Mouse (Mus musculus) limb, embryonic 15.5 days (tissue): Measurements from ENCODE around the gene Yipf3. TPM values are rescaled to one million over a fixed set of nuclear protein-coding genes. Genes with fewer than 3 reads are reported as not detected.

Experiments used
- ATAC-seq: fragments of 200-750 bp; cut with Nextera tagmentation; 2 replicates; pipeline ENCODE4 v1.8.0; 2017; ENCODE audit warnings: low read depth, moderate TSS enrichment; ENCODE audit not compliant: insufficient number of reproducible peaks, low FRiP score, low TSS enrichment
- H3K27ac ChIP-seq: fragments of 300-500 bp; sonication (generic); 2 replicates; pipeline ENCODE4 v1.5.1; 2015; ENCODE audit warnings: moderate library complexity, mild to moderate bottlenecking, inconsistent platforms
- H3K27me3 ChIP-seq: fragments of 300-500 bp; sonication (generic); 2 replicates; pipeline ENCODE4 v1.6.1; 2015; ENCODE audit warnings: inconsistent platforms
- H3K36me3 ChIP-seq: fragments of 300-500 bp; sonication (generic); 2 replicates; pipeline ENCODE4 v1.6.1; 2015; ENCODE audit warnings: inconsistent platforms
- H3K4me1 ChIP-seq: fragments of 300-500 bp; sonication (generic); 2 replicates; pipeline ENCODE4 v1.6.1; 2015; ENCODE audit warnings: inconsistent platforms
- H3K4me2 ChIP-seq: fragments of 300-500 bp; sonication (generic); 2 replicates; pipeline ENCODE4 v1.6.1; 2015; ENCODE audit warnings: mild to moderate bottlenecking, inconsistent platforms
- H3K4me3 ChIP-seq: fragments of 300-500 bp; sonication (generic); 2 replicates; pipeline ENCODE4 v1.5.1; 2015; ENCODE audit warnings: mild to moderate bottlenecking, inconsistent platforms
- H3K9ac ChIP-seq: fragments of 300-500 bp; sonication (generic); 2 replicates; pipeline ENCODE4 v1.6.1; 2015; ENCODE audit warnings: inconsistent platforms
- H3K9me3 ChIP-seq: fragments of 300-500 bp; sonication (generic); 2 replicates; pipeline ENCODE4 v1.6.1; 2016; ENCODE audit warnings: inconsistent platforms
- WGBS: fragments of 180-500 bp; shearing (Covaris S2); methylation state at CpG from one replicate; pipeline ENCODE4 v1.1.7; 2015; 5-methylcytosine and 5-hydroxymethylcytosine counted together
- polyA plus RNA-seq: library from polyadenylated mRNA; unstranded; fragments of >200 nt; fragmentation: Nextera tagmentation; extraction: Ambion mirVana; gene quantifications from 2 replicates; pipeline ENCODE4 v1.2.1, GENCODE M21; 2015

The Yipf3 gene
- polyA plus RNA-seq, 1 experiment from 2014 or later, result 133 TPM

DNA sequence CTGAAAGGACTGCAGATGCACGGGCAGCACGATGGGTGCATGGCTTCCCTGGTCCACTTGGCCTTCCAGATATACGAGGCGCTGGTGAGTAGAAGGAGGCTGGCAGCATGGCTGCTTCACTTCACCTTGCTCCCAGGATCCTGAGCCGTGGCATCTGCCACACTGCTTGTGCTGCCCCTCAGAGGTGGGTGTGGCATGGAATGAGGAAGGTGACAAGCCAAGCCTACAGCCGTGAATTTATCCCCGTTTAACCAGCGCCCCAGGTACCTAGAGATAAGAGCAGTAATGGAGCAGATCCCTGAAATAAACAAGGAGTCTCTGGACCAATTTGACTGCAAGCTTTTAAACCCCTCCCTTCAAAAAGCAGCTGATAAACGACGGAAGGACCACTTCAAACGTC, 6.4 kb upstream of the Yipf3 start:
- 63% methylated on average over 11 of the region's 11 CpGs for WGBS
- Histone ChIP-seq H3K9me3 (no peaks in the 10 kb centered on the region), H3K27ac (no peak overlapping the region), H3K4me1 (no peaks in the 10 kb centered on the region), H3K27me3 (no peaks in the 10 kb centered on the region), H3K4me3 (no peak overlapping the region), H3K36me3 (peaks cover 97% of the 10 kb centered on the region), H3K4me2 (no peak overlapping the region), H3K9ac (no peak overlapping the region)
- ATAC-seq, result no peak

DNA sequence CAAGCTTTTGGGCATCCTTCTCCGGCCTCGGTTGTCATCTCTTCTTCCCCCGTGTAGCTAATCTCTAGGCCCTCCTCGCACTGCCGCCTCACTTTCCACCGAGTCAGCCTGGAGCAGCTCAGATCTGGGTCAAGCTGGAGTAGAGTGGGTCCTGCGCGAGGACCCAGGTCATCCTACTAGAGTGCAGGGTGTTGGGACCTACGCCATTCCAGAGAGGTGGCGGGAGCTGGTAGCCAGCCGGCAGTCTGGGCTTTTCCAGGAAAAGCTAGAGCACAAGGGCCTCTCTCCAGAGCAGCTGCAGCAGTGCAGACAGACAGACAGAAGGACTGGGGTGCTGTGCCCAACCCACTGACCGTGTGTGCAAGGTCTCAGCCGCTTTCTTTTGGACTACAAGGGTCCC, 5.6 kb upstream of the Yipf3 start:
- Histone ChIP-seq H3K36me3 (peaks cover 89% of the 10 kb centered on the region), H3K4me1 (peaks cover 8% of the 10 kb centered on the region), H3K9me3 (no peaks in the 10 kb centered on the region), H3K27me3 (no peaks in the 10 kb centered on the region), H3K4me2 (no peak overlapping the region), H3K9ac (no peak overlapping the region), H3K4me3 (no peak overlapping the region), H3K27ac (no peak overlapping the region)
- no peak for ATAC-seq
- WGBS, result 86% methylated on average over 13 of the region's 13 CpGs

DNA sequence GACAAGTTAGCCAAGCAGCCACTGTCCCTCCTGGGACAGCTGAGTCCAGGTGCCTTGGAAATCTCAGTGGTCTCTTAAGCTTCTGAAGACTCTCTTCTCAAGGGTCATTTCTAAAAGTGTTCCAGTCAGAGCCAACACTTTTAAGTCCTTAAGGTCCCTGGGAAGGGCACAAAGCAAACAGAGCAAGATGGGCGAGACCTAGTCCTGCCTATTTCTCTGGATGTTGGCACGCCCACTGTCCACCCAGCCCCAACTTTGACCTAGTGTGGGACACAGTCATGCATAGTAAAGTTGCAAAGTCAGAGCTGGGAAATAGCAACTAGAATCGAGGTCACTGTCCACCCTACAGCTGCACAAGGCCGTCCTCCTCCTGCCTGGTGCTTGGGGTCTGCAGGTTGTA, 4.9 kb upstream of the Yipf3 start:
- peaks cover 8% of the 10 kb centered on the region for H3K4me1 ChIP-seq
- H3K4me3 ChIP-seq, result no peak overlapping the region
- H3K9ac ChIP-seq, result no peak overlapping the region
- H3K27ac ChIP-seq, result no peak overlapping the region
- no peak overlapping the region for H3K4me2 ChIP-seq
- peaks cover 82% of the 10 kb centered on the region for H3K36me3 ChIP-seq
- H3K27me3 ChIP-seq, result no peaks in the 10 kb centered on the region
- no peaks in the 10 kb centered on the region for H3K9me3 ChIP-seq
- no peak for ATAC-seq
- 84% methylated on average over 4 of the region's 4 CpGs for WGBS

- H3K27ac ChIP-seq, result no peak overlapping the region
- H3K4me2 ChIP-seq, result no peak overlapping the region
- H3K9ac ChIP-seq, result no peak overlapping the region
- H3K4me1 ChIP-seq, result peaks cover 9% of the 10 kb centered on the region
- H3K9me3 ChIP-seq, result no peaks in the 10 kb centered on the region
- H3K4me3 ChIP-seq, result no peak overlapping the region
- no peaks in the 10 kb centered on the region for H3K27me3 ChIP-seq
- peaks cover 76% of the 10 kb centered on the region for H3K36me3 ChIP-seq
- no peak for ATAC-seq
- 78% methylated on average over 2 of the region's 2 CpGs for WGBS
Observed at GRCm38 (mm10) chr17:46243624-46244023, 4.3 kb upstream of the Yipf3 start.

GRCm38 (mm10) chr17:46244579-46244978, 3.3 kb upstream of the Yipf3 start:
- Histone ChIP-seq H3K36me3 (peaks cover 72% of the 10 kb centered on the region), H3K4me3 (no peak overlapping the region), H3K9me3 (no peaks in the 10 kb centered on the region), H3K27me3 (no peaks in the 10 kb centered on the region), H3K4me1 (peaks cover 18% of the 10 kb centered on the region), H3K9ac (no peak overlapping the region), H3K4me2 (no peak overlapping the region), H3K27ac (no peak overlapping the region)
- ATAC-seq, result no peak
- WGBS, result 74% methylated on average over 10 of the region's 10 CpGs

DNA sequence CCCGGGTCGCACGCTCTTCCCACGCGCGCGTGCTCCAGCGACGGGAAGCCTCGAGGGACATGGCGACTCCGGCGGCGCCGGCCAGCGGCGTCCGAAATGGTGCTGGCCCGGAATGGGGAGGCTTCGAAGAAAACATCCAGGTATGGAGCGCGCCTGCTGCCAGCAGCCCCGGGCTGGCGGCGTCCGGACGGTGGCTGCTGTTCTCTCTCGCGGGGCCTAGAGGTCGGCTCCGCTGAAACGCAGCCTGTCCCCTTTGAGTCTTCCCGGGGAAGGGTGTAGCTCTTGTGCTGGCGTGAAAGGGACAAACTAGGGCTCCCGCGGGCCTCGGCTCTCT, 276 bp downstream of the Yipf3 start:
- ATAC-seq, result peak; percentile 30
- H3K4me1 ChIP-seq, result peaks cover 24% of the 10 kb centered on the region
- no peaks in the 10 kb centered on the region for H3K9me3 ChIP-seq
- peak overlapping the region; percentile 98 for H3K9ac ChIP-seq
- H3K4me2 ChIP-seq, result peak overlapping the region; percentile 77
- peak overlapping the region; percentile 91 for H3K4me3 ChIP-seq
- peak overlapping the region; percentile 83 for H3K27ac ChIP-seq
- peaks cover 68% of the 10 kb centered on the region for H3K36me3 ChIP-seq
- WGBS, result under 1% methylated on average over 37 of the region's 37 CpGs
- H3K27me3 ChIP-seq, result no peaks in the 10 kb centered on the region

DNA sequence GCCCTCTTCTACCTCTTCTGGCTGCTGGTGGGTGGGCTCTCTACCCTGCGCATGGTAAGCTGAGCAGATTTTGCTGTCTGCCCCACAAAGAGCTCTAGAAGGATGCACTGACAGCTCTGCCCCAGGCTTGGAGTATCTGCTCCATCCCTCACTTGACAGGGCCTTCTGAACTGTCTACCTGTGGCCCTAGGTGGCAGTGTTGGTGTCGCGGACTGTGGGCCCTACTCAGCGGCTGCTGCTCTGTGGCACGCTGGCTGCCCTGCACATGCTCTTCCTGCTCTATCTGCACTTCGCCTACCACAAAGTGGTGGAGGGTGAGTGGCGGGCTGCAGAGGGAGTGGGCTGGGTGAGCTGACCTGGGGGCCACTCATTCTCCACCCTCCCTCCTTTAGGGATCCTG, 3.3 kb downstream of the Yipf3 start:
- Histone ChIP-seq H3K4me2 (no peak overlapping the region), H3K27ac (no peak overlapping the region), H3K9ac (no peak overlapping the region), H3K4me1 (peaks cover 38% of the 10 kb centered on the region), H3K4me3 (no peak overlapping the region), H3K27me3 (peaks cover 18% of the 10 kb centered on the region), H3K36me3 (peaks cover 38% of the 10 kb centered on the region), H3K9me3 (no peaks in the 10 kb centered on the region)
- ATAC-seq, result no peak
- 80% methylated on average over 7 of the region's 7 CpGs for WGBS

DNA sequence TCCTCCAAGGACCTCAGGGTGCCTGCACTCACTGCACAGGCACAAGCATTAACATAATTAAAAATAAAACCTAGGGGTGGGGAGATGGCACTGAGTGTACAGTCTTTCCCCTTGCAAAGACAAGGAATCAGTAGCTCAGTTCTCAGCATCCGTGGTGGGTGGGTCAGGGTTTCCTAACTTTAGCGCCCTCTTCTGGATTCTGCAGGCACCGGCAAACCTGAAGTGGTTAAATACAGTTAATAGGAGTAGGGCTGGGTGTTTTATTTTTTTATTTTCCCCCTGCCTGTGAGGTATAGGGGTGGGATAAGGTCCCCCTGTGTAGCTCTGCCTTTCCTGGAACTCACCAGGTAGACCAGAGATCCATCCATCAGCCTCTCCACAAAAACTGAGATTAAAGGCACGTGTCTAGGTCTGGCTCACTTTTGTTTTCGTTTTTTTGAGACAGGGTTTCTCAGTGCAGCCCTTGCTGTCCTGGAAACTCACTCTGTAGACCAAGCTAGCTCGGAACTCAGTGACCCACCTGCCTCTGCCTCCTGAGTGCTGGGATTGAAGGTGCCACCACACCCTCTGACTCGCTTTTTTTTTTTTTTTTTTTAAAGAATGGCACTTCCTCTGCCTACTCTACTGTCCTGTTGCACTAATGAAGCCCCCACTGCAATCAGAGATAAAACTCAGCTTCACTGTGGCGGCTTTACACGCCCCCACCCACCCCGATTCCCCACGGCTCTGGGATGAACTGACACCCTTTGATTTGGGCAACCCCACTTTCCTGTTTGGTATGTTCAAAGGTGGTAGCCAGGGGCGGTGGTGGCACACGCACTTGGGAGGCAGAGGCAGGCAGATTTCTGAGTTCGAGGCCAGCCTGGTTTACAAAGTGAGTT, 4.9 kb downstream of the Yipf3 start:
- Histone ChIP-seq H3K4me3 (peak overlapping the region; percentile 68; the same call in 1 of the 2 replicates), H3K27ac (no peak overlapping the region), H3K4me1 (peaks cover 30% of the 10 kb centered on the region), H3K27me3 (peaks cover 18% of the 10 kb centered on the region), H3K36me3 (peaks cover 51% of the 10 kb centered on the region), H3K4me2 (peak overlapping the region; percentile 100), H3K9me3 (no peaks in the 10 kb centered on the region), H3K9ac (no peak overlapping the region)
- 48% methylated on average over 14 of the region's 14 CpGs for WGBS
- no peak for ATAC-seq

DNA sequence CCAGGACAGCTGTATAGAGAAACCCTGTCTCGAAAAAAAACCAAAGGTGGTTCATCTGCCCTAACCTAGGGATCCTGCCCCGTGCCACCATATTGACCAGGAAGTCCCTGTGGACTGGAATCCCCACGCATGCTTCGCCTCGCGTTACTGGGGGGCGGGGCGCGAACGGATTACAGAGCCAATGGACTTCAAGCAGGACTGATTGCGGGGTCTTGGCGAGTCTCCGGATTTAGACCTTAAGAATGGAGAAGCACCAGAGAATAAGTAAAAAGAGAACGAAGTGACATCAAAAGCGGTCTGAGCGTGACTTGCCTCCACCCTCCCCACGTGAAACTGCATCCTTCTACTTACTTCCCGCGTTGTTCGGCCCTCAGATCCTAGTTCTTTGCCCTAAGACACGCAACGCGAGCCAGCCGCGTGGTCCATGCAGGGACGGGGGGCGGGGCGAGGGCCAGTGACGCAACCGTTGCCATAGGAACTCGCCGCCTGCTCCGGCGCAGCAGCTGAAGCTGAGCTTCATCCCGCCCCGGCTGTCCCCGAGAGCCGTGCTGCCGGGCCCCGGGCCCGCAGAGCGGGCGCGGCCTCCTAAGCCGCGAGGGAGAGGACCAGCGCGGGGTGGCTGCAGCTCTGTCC, 5.7 kb downstream of the Yipf3 start, which contains the start of gene Lrrc73:
Lrrc73 (plus strand) TSS at position 80 of the 633 bp plus-strand sequence.
- peaks cover 30% of the 10 kb centered on the region for H3K4me1 ChIP-seq
- H3K4me3 ChIP-seq, result peak within 1 kb of the TSS; percentile 68
- H3K27ac ChIP-seq, result no peak within 1 kb of the TSS
- no peaks in the 10 kb centered on the region for H3K9me3 ChIP-seq
- WGBS, result 2% methylated on average over 43 of the region's 48 CpGs
- peak; percentile 72; the same call in 1 of the 2 replicates for ATAC-seq
- H3K9ac ChIP-seq, result peak within 1 kb of the TSS; percentile 57; the same call in 1 of the 2 replicates
- peaks cover 58% of the 10 kb centered on the region for H3K36me3 ChIP-seq
- peaks cover 18% of the 10 kb centered on the region for H3K27me3 ChIP-seq
- peak within 1 kb of the TSS; percentile 100 for H3K4me2 ChIP-seq

DNA sequence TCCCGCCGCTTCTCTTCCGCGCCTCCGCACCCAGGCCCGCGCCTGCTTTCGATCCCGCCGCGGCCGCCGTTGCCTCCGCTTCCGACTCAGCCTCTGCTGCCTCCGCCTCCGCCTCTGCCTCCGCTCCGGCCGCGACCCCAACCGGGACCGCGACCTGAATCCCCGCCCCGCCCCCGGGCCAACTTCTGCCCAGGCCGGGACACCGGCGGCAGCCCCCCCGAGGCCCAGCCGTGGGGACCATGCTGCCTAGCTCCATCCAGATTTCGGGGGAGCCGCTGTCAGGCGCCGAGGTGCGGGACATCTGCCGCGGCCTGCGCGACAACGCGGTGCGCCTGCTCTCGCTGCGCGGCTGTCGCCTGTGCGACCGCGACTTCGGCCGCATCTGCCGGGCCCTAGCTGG, 6.2 kb downstream of the Yipf3 start:
- H3K4me2 ChIP-seq, result peak overlapping the region; percentile 100
- peaks cover 18% of the 10 kb centered on the region for H3K27me3 ChIP-seq
- peak overlapping the region; percentile 57; the same call in 1 of the 2 replicates for H3K9ac ChIP-seq
- no peak overlapping the region for H3K27ac ChIP-seq
- no peak; the same call in 1 of the 2 replicates for ATAC-seq
- WGBS, result under 1% methylated on average over 52 of the region's 54 CpGs
- peaks cover 25% of the 10 kb centered on the region for H3K4me1 ChIP-seq
- peaks cover 63% of the 10 kb centered on the region for H3K36me3 ChIP-seq
- peak overlapping the region; percentile 68 for H3K4me3 ChIP-seq
- H3K9me3 ChIP-seq, result no peaks in the 10 kb centered on the region

- H3K27ac ChIP-seq, result no peak overlapping the region
- no peak overlapping the region for H3K4me2 ChIP-seq
- H3K27me3 ChIP-seq, result peaks cover 18% of the 10 kb centered on the region
- ATAC-seq, result no peak
- H3K36me3 ChIP-seq, result peaks cover 63% of the 10 kb centered on the region
- peaks cover 16% of the 10 kb centered on the region for H3K4me1 ChIP-seq
- H3K9me3 ChIP-seq, result no peaks in the 10 kb centered on the region
- H3K4me3 ChIP-seq, result 0 out of 2 replicates have a peak overlapping the region, but pooled peaks have one; percentile 68
- 33% methylated on average over 6 of the region's 6 CpGs for WGBS
- H3K9ac ChIP-seq, result no peak overlapping the region
Observed at GRCm38 (mm10) chr17:46255147-46255546, 7.3 kb downstream of the Yipf3 start.
